Mouse (Mus musculus): ENCODE measurements around the gene Hist2h2be. TPM values are rescaled to one million over a fixed set of nuclear protein-coding genes. Genes with fewer than 3 reads are reported as not detected.

The Hist2h2be gene
- total and polyA plus RNA-seq, 3 experiments: 1.8 to 3.2 TPM; not detected in 1

GRCm38 (mm10) chr3:96209242-96209641 lies 11.7 kb upstream of the Hist2h2be start:
- H3K36me3 ChIP-seq (ENCODE audit: control insufficient read depth in 1 of 2, insufficient read depth in 2 of 2, low read length in 2 of 2): no peaks in the 10 kb centered on the region
- H3K4me3 ChIP-seq (ENCODE audit: control insufficient read depth in 1 of 2, insufficient read depth in 1 of 2, low read depth in 2 of 2, low read length in 2 of 2): no peak overlapping the region
- no peak overlapping the region for H3K27ac ChIP-seq (ENCODE audit: control insufficient read depth, low read depth, low read length)
- no peaks in the 10 kb centered on the region for H3K4me1 ChIP-seq (ENCODE audit: control insufficient read depth in 1 of 2, insufficient read depth in 2 of 2, low read length in 2 of 2)
- no peaks in the 10 kb centered on the region for H3K79me2 ChIP-seq (ENCODE audit: control insufficient read depth, insufficient read depth, low read length, poor library complexity)
- H3K9ac ChIP-seq (ENCODE audit: control insufficient read depth, low read depth, low read length, poor library complexity, severe bottlenecking): no peak overlapping the region
- TF ChIP-seq POLR2A (IDR thresholded peaks at IDR 0.05; ENCODE audit: control insufficient read depth in 1 of 2, insufficient read depth in 1 of 2, low read depth in 1 of 2, low read length in 2 of 2, poor library complexity in 1 of 2): no peak
- no peak for TF ChIP-seq USF2 (IDR thresholded peaks at IDR 0.05; ENCODE audit: borderline replicate concordance in 1 of 2, insufficient read depth in 1 of 2, low read depth in 1 of 2, low read length in 2 of 2)
- no peak for TF ChIP-seq ZC3H11A (IDR thresholded peaks at IDR 0.05; ENCODE audit: low read depth, low read length)
- peak; percentile 40 to 64 (median 50); a peak in 5 of 6 replicates for TF ChIP-seq CTCF (IDR thresholded peaks at IDR 0.05 in 2 of 3, conservative IDR thresholded peaks at IDR 0.05 in 1 of 3; ENCODE audit: control insufficient read depth in 1 of 3, insufficient read depth in 1 of 3, low read depth in 2 of 3, low read length in 3 of 3, poor library complexity in 1 of 3, severe bottlenecking in 1 of 3)
- TF ChIP-seq SMC3 (IDR thresholded peaks at IDR 0.05; ENCODE audit: low read depth, low read length): peak; percentile 24
- no peak for TF ChIP-seq BHLHE40 (IDR thresholded peaks at IDR 0.05; ENCODE audit: borderline replicate concordance, low read depth, low read length)
- no peak for TF ChIP-seq SIN3A (IDR thresholded peaks at IDR 0.05; ENCODE audit: low read length)
- DNase-seq (ENCODE audit: low read depth, low spot score): no peak
- H3K9me3 ChIP-seq (replicated peaks; ENCODE audit: insufficient read depth, low read length): no peaks in the 10 kb centered on the region
- H3K27me3 ChIP-seq (ENCODE audit: control insufficient read depth in 1 of 2, insufficient read depth in 2 of 2, low read length in 2 of 2): peaks cover 32 to 61% of the 10 kb centered on the region in 2 experiments

- DNase-seq (ENCODE audit: low read depth, low spot score): no peak
- TF ChIP-seq POLR2A (IDR thresholded peaks at IDR 0.05; ENCODE audit: control insufficient read depth in 1 of 2, insufficient read depth in 1 of 2, low read depth in 1 of 2, low read length in 2 of 2, poor library complexity in 1 of 2) (0 out of 4 replicates have a peak, but pooled peaks of 1 of the 2 experiments have one; percentile 2), MYB (IDR thresholded peaks at IDR 0.05; ENCODE audit: low read depth, low read length) (no peak), GABPA (IDR thresholded peaks at IDR 0.05; ENCODE audit: low read depth, low read length) (no peak), CTCF (IDR thresholded peaks at IDR 0.05 in 2 of 3, conservative IDR thresholded peaks at IDR 0.05 in 1 of 3; ENCODE audit: control insufficient read depth in 1 of 3, insufficient read depth in 1 of 3, low read depth in 2 of 3, low read length in 3 of 3, poor library complexity in 1 of 3, severe bottlenecking in 1 of 3) (peak in 2 of 3 experiments; percentile 7 to 41; a peak in 2 of 6 replicates)
- H3K4me1 ChIP-seq (ENCODE audit: control insufficient read depth in 1 of 2, insufficient read depth in 2 of 2, low read length in 2 of 2): peaks cover 0 to 19% of the 10 kb centered on the region in 2 experiments; a peak in 3 of 4 replicates
- peak overlapping the region; percentile 84 for H3K9ac ChIP-seq (ENCODE audit: control insufficient read depth, low read depth, low read length, poor library complexity, severe bottlenecking)
- H3K27me3 ChIP-seq (ENCODE audit: control insufficient read depth in 1 of 2, insufficient read depth in 2 of 2, low read length in 2 of 2): peaks cover 0 to 6% of the 10 kb centered on the region in 2 experiments; a peak in 3 of 4 replicates
- H3K9me3 ChIP-seq (replicated peaks; ENCODE audit: insufficient read depth, low read length): no peaks in the 10 kb centered on the region
- H3K79me2 ChIP-seq (ENCODE audit: control insufficient read depth, insufficient read depth, low read length, poor library complexity): peaks cover 18% of the 10 kb centered on the region; the same call in 1 of the 2 replicates
- H3K4me3 ChIP-seq (ENCODE audit: control insufficient read depth in 1 of 2, insufficient read depth in 1 of 2, low read depth in 2 of 2, low read length in 2 of 2): peak overlapping the region; percentile 61 to 68
- peak overlapping the region; percentile 99 for H3K27ac ChIP-seq (ENCODE audit: control insufficient read depth, low read depth, low read length)
- peaks cover 0 to 31% of the 10 kb centered on the region in 2 experiments; a peak in 2 of 4 replicates for H3K36me3 ChIP-seq (ENCODE audit: control insufficient read depth in 1 of 2, insufficient read depth in 2 of 2, low read length in 2 of 2)
These were observed 1.7 kb upstream of the Hist2h2be start for GRCm38 (mm10) chr3:96219191-96219641.

GRCm38 (mm10) chr3:96219661-96220130 lies 1.2 kb upstream of the Hist2h2be start, which contains the start of the genes Bola1 and Hist2h2ab:
TSS of gene Bola1 (minus strand) at chr3:96219709.
TSS of gene Hist2h2ab (plus strand) at chr3:96219865.
- Histone ChIP-seq H3K9ac (ENCODE audit: control insufficient read depth, low read depth, low read length, poor library complexity, severe bottlenecking) (peak within 1 kb of the TSS; percentile 88), H3K36me3 (ENCODE audit: control insufficient read depth in 1 of 2, insufficient read depth in 2 of 2, low read length in 2 of 2) (peaks cover 0 to 31% of the 10 kb centered on the region in 2 experiments; a peak in 2 of 4 replicates), H3K4me3 (ENCODE audit: control insufficient read depth in 1 of 2, insufficient read depth in 1 of 2, low read depth in 2 of 2, low read length in 2 of 2) (peak within 1 kb of the TSS; percentile 61 to 68), H3K4me1 (ENCODE audit: control insufficient read depth in 1 of 2, insufficient read depth in 2 of 2, low read length in 2 of 2) (peaks cover 0 to 20% of the 10 kb centered on the region in 2 experiments; a peak in 3 of 4 replicates), H3K27me3 (ENCODE audit: control insufficient read depth in 1 of 2, insufficient read depth in 2 of 2, low read length in 2 of 2) (peaks cover 0 to 2% of the 10 kb centered on the region in 2 experiments; a peak in 2 of 4 replicates), H3K79me2 (ENCODE audit: control insufficient read depth, insufficient read depth, low read length, poor library complexity) (peaks cover 18% of the 10 kb centered on the region; the same call in 1 of the 2 replicates), H3K9me3 (replicated peaks; ENCODE audit: insufficient read depth, low read length) (no peaks in the 10 kb centered on the region), H3K27ac (ENCODE audit: control insufficient read depth, low read depth, low read length) (peak within 1 kb of the TSS; percentile 99)
- peak; percentile 99 for DNase-seq (ENCODE audit: low read depth, low spot score)
- TF ChIP-seq NRF1 (IDR thresholded peaks at IDR 0.05; ENCODE audit: insufficient read depth, low read depth, low read length, poor library complexity, severe bottlenecking) (no peak), ETS1 (IDR thresholded peaks at IDR 0.05; ENCODE audit: low read depth, low read length) (no peak), SMC3 (IDR thresholded peaks at IDR 0.05; ENCODE audit: low read depth, low read length) (no peak), ZKSCAN1 (IDR thresholded peaks at IDR 0.05; ENCODE audit: low read depth, low read length) (no peak), POLR2AphosphoS5 (IDR thresholded peaks at IDR 0.05; ENCODE audit: borderline replicate concordance, low read depth, low read length) (no peak; the same call in none of the 2 replicates), GATA1 (IDR thresholded peaks at IDR 0.05; ENCODE audit: low read depth, low read length) (peak; percentile 28), USF2 (IDR thresholded peaks at IDR 0.05; ENCODE audit: borderline replicate concordance in 1 of 2, insufficient read depth in 1 of 2, low read depth in 1 of 2, low read length in 2 of 2) (no peak), MAFK (IDR thresholded peaks at IDR 0.05; ENCODE audit: borderline replicate concordance, low read depth, low read length) (no peak), ZMIZ1 (IDR thresholded peaks at IDR 0.05; ENCODE audit: low read depth, low read length) (no peak), POLR2AphosphoS2 (IDR thresholded peaks at IDR 0.05; ENCODE audit: low read length) (no peak), TBP (IDR thresholded peaks at IDR 0.05; ENCODE audit: low read depth, low read length) (peak; percentile 98), CHD1 (IDR thresholded peaks at IDR 0.05; ENCODE audit: low read depth, low read length) (no peak), MYC (IDR thresholded peaks at IDR 0.05; ENCODE audit: low read depth, low read length) (no peak), NELFE (IDR thresholded peaks at IDR 0.05; ENCODE audit: low read depth, low read length) (no peak), POLR2A (IDR thresholded peaks at IDR 0.05; ENCODE audit: control insufficient read depth in 1 of 2, insufficient read depth in 1 of 2, low read depth in 1 of 2, low read length in 2 of 2, poor library complexity in 1 of 2) (peak in 1 of 2 experiments; percentile 90; a peak in 3 of 4 replicates)

Data from MEL (cell line).